Mouse (Mus musculus): ENCODE measurements around the gene Creld2.

DNA sequence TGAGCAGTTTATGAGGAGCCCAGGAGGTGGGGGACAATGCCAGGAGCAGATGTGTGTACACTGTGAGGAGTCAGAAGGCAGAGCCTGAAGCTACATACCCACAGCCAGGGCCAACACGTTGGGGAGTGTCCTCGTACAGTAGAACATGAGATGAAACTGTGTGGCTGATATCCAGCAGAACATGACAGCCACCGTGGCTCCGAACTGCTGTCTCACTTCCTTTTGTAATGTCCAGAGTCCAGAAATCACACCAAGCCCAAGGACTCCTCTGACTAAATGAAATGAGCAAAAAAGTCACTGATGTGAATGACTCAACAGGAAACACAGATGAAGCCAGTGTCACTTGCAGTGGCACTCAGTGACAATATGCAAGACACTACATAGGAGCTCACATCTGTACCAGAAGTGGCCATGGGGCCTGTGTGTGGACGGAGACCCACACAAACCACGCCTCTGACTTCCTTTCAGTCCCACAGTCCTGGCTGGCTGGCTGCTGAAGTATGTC is 4.2 kb upstream of the Creld2 start:
- no peak for TF ChIP-seq POLR2A (IDR thresholded peaks at IDR 0.05; ENCODE audit: insufficient read depth, low read depth, low read length)
- TF ChIP-seq CTCF (IDR thresholded peaks at IDR 0.05; ENCODE audit: insufficient read depth, low read depth, low read length) = no peak

Data from olfactory bulb, adult 2 months (tissue).